Mouse (Mus musculus): ENCODE results near the gene Pced1b.

Gene Pced1b

DNA sequence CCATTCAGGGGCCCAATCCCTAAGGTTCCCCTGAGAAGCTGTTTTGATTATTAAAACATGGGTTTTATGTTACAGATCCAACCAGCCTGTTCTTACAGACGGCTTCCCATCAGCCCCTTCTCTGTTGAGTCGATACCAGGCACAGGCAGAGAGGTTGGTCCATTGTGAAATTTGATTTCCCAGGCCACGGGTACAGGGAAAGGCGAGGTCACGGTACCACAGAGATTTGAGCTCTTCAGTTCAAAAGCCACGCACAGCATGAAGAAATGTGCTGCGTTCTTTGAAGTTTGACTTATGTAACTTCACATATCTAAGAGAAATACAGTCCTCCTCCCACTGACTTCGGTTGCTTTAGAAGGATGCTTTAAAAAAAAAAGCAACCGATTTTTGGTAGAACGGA, 39.8 kb downstream of the Pced1b start:
- in situ Hi-C loops (cut with MboI, MseI), result no loop called here

DNA sequence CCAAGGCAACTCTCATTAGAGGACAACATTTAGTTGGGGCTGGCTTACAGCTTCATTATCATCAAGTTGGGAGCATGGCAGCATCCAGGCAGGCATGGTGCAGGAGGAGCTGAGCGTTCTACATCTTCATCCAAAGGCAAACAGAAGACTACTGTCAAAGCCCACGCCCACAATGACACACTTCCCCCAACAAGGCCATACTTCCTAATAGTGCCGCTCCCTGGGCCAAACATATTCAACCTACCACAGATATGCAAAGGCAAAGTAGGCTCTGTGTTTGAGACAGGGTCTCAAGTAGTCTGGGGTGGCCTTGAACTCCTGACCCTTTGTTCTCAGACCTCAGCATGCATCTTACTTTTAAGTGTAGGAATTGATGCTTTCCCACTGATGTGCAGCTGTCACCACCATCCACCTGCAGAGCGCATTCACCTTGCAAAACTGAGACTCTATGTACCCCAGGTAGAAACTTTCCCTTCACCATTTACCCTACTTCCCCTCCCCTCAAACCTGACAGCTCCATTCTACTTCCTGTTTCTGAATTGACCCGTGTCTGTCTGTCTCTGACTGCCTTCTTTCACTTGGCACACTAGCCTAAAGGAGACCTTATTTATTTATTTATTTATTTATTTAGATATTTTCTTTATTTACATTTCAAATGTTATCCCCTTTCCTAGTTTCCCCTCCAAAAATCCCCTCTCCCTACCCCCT, 40.7 kb downstream of the Pced1b start:
- in situ Hi-C loops (cut with MboI, MseI), result no loop called here

DNA sequence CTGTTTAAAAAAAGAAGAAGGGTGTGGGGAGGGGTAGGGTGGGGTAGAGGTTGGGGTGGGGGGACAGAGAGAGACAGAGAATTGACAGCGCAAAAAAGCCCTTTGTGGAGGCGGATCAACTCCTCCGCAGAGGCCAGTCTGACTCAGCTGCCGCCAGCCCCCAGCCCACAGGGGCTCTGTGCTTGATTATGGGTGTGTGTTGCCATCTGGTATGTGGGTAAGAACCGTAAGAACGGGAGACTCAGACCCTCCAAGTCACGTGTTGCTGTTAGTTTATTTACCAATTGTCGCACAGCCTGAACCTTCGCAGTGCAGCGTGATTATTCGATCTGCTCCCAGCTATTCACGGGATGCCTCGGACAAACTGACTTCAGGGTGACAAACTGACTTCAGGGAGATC, 41.8 kb downstream of the Pced1b start:
- in situ Hi-C loops (cut with MboI, MseI), result no loop called here

DNA sequence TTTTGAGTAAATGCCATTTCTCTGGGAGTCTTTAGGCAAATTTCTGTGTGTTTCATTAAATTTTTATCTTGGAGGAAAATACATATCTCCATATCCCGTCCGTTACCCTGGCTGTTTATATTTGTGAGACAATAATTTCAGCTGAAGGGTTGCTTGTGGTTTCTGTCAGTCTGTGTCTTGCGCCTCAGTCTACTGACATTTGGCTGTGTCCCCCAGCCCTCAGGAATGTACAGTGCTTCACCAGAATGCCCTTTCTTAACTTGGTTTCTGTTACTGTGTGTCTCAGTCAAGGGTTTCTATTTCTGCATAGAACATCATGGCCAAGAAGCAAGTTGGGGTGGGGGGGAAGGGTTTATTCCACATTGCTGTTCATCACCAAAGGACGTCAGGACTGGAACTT, 42.3 kb downstream of the Pced1b start:
- in situ Hi-C loops (cut with MboI, MseI), result no loop called here

DNA sequence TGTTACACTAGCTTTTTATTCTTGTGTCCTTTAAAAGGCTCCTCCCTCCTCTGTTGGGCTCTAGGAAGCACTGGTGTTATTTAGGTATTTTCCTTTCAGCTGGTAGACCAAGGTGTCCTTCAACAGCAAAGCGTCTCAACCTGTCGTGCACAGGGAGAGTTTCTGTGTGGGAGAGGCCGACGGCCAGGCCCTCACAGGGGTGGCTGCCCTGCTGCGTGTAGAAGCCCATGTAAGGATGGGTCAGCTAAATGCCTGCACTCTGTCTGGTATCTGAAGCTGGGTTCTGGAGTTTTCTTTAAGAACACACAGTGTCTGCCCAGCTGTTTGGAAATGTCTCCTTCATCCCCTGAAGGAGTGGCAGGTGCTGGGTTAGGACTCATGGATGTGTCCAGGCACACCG, 43.4 kb downstream of the Pced1b start:
- in situ Hi-C loops (cut with MboI, MseI), result no loop called here

DNA sequence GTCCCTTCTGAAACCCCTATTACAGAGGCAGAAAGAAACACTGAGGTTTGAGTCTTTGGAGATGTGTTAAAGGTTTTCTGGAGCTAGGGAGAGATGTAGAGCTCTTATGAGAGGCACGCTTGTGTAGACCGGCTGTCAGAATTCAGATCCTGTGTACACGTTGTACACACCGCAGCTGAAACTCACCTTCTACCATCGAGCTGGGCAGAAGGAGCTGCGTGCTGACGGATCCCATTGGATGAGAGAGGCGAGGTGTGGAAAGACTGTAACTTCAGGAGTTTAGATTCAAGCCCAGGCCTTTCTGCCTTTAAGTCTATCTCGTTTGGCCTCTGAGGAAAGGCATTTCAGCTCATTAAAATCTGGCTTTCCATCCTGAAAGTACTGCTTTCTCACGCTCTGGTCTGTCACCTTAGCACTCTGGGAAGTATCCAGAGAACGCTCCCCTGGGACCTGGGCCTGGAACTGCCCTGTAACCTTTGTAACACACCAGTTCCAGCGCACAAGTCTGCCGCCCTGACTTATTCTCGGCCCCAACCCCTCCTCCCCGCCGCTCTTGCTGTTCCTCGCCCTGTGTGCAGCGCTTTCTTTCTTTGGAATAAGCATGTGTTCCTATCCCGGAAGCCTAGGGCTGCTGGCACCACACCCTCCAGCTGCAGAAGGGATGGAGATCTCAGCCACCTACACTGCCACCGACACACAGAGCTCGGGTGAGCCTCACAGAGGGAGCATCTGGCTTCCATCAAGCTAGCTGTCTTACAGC, 44.6 kb downstream of the Pced1b start:
- in situ Hi-C loops (cut with MboI, MseI), result no loop called here

DNA sequence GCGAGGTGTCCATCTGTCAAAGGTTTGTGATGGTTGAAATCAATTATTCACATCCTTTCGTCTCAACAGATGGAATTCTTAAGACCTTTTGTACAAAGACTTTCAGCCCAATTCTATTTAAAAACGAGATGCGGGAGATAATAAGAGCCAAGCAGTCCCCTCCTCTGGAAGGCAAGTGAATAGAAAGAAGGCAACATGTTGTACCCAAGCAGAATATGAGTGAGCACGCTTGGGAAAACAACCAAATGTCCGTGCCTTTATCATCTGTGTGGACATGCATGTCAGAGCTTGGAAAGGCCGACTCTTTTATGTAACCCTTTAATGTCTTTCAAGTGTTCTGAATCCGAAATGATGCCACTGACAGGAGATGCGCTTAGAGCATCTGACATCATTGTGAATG, 61.0 kb downstream of the Pced1b start:
- in situ Hi-C loops (cut with MboI, MseI), result no loop called here

DNA sequence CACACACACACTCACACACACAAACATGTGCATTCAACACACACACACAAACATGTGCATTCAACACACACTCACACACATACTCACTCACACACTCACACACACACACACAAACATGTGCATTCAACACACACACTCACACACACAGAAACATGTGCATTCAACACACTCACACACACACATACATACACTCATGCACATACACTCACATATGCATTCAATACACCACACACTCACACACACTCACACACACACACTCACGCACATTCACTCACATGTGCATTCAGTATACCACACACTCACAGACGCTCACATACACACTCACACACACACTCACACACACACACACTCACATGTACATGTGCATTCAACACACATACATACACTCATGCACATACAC, 62.6 kb downstream of the Pced1b start:
- in situ Hi-C loops (cut with MboI, MseI), result no loop called here

DNA sequence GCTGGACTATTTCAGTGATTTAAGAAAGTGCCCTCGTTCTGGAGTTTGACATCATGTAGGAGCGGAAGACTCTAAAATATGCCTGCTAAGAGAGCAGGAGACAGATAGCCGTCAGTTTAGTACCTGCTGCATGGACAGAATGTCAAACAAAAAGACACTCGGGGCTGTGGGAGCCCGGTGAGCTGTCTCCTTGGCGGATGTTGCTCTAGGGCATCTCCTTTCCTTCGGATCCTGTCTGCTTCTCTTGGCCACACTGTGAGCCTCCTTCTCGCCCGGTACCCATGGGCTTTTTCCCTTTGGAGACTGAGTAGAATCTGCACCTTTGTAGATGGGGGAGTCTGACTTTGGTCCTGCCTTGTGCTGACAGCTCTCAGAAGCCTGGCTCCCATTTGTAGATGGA, 63.3 kb downstream of the Pced1b start:
- in situ Hi-C loops (cut with MboI, MseI), result no loop called here

DNA sequence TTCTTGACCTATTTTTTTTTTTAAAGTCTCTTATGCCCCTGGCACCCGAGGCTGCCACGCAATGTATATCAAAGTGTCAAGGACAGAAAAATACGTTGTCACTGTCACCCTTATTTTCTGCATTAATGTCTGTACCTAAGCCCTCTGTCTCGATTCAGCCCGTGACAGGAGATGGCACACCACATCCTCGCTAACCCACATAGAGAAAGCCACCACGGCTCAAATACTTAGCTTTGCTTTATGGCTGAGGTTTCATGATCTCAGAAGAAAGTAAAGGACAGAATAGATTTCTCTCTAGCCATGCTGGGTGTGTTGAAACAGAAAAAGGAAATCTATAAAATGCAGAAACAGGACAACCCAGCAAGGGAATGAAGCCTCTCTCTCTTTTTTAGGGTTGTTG, 64.3 kb downstream of the Pced1b start:
- in situ Hi-C loops (cut with MboI, MseI), result no loop called here

DNA sequence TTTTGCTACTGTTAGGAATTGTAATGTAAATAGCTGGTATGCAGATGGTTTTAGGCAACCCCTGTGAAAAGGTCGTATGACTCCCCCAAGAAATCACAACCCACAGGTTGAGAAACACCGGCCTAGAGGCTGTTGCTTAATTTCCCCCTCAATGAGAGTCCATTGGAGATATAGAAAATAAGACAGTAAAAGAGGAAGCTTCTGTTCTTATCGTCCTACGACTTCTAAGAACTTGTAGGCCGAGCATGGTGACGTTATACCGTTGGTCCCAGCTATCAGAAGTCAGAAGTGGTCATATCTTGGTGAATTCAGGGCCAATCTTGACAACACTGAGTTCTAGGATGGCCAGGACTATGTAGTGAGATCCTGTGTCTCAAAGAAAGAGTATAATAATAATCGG, 65.0 kb downstream of the Pced1b start:
- in situ Hi-C loops (cut with MboI, MseI), result no loop called here

DNA sequence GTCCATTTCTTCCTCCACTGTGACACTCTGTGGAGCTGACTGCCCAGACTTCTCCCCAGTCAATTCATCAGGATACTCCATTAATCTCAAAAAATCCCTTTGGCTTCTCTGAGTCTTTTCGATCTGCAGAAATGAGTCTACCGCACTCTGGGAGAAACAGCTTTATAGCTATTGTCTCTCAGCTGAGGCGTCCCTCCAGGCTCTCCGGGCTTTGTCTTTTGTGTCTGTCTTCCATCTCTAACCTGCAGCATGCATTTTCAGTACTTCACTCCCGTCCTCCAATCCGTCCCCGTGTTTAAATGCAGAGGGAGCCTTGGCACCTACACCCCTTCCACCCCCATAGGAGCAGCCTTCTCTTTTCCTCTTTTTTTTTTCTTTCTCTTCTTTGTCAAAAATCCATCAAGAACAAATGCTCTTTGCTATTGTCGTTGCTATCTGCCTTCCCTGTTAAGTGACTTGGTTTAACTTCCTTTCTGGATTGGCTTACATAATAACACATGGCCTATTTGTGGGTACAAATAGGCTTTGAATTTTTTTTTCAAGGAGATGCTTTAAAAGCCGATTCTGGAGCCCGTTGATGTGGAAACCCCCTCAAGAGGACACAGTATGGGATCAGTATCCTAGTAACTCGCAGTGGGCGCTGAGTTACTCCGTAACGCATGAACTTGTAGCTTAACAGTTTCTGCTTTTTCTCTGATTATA, 68.0 kb downstream of the Pced1b start:
- in situ Hi-C loops (cut with MboI, MseI), result no loop called here

DNA sequence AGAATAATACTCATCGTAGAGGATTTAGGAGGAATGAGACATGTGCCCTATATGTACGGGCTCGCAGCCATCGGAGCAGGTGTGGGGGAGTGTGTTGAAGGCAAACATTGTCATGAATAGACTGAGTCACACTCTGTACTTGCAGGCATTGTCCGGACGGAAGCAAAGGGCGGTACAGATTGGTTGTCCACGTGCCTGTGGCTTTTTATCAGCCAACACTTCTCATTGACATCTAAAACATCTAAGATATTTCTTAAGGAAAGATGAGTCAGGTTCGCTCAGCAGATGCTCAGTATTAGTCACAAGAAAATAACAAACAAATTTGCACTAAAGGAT, 68.5 kb downstream of the Pced1b start:
- in situ Hi-C loops (cut with MboI, MseI), result no loop called here

DNA sequence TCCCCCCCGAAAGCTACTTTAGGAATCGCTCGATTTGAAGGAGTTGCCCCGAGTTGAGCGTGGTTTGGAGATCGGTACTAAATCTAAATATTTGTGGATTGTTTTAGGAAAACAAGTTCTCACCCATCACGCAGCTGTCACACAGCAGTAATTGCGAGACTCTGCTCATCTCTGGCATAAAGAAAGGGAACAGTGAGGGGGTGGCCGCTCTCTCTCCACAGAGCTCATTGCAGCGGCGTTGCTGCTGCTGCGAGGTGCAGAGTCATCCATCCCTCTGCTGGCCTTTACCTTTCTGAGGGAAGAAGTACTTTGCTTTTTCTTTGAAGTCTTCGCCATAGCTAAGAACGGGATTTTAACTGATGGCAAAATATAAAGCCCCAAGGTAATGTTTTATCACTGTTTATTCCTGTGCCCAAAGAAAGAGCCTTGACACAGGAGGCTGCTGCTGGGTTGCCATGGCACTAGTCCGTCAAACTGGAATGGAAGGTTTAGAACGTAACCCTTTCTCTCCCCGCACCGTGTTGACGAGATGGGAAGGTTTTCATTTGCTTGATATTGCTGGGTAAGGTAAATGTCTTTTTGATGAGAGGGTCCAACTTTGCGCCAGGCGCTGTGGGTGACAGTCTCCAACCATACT, 71.6 kb downstream of the Pced1b start:
- in situ Hi-C loops (cut with MboI, MseI), result no loop called here

DNA sequence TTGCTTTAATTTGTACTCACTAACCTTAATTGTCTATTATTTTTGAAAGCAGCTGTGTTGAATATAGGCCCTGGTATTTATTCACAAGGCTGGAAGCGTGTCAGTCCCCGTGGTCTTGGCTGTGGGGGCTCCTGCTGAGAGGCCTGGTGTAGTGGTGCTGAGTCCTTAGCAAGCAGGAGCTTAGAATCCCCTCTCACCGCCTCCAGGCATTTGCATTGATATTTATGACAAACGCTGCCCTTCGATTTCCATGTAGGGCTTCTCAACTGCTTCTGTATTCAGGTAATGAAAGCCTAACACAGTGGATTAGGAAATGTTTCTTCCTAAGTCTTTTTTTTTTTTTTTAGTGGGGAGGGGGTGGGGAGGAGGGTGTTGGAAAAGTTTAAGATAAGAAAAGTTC, 75.9 kb downstream of the Pced1b start:
- in situ Hi-C loops (cut with MboI, MseI), result no loop called here

DNA sequence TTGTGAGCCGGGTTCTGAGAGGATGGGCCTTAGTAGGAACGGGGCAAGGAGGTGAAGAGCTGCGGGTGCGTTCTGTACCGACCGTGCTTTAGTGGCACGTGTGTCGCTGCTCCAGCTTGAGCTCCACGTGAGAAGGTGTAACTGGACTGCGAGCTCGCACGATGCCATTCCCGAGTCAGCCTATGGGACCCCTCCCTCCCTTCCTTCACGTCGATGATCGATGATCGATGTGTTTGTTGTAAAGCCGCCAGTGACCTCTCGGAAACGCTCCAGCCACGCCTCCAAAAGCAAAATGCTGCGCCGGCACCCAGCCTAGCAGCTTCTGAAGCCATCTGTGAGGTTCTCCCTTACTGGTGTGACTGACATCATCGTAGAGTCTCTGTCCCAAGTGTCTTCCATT, 76.6 kb downstream of the Pced1b start:
- in situ Hi-C loops (cut with MboI, MseI), result no loop called here

DNA sequence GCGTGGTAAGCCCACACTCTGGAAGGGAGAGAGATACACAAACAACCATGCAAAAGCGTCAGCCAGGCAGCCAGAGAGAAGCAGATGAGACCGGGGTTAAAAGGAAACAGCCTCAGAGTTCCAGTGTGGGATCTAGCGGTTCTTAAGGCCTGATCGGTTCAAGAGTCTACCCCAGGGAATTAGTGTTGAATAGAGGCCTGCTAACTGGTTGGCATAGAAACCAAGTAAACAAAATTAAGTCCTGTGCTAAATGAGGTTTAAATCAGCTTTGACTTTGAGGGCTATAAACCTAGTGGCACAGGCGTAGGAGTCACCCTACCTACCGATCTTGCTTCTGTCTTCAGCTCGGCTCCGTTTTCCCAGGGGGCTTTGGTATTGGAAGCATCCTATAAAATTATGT, 77.4 kb downstream of the Pced1b start:
- in situ Hi-C loops (cut with MboI, MseI), result no loop called here

DNA sequence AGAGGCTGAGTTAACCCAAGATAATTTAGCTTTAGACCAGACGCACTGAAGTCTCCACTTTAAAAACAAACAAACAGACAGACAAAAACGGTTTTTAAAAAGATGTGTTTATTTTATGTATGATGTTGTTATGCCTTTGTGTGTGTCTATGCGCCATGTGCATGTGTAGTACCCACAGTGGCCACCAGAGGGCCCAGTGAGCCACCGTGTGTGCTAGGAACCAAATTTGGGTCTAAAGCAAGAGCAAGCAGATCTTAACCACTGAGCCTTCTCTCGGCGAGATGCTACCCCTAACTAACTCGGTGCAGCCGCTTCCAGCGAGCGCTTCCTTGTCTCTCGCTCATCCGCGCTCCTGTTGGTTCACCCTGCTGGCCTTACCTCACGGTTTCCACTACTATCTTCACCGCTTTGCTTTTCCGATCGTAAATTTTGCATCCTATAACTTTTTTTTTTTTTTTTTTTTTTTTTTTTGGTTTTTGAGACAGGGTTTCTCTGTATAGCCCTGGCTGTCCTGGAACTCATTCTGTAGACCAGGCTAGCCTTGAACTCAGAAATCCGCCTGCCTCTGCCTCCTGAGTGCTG, 80.7 kb downstream of the Pced1b start:
- in situ Hi-C loops (cut with MboI, MseI), result no loop called here

DNA sequence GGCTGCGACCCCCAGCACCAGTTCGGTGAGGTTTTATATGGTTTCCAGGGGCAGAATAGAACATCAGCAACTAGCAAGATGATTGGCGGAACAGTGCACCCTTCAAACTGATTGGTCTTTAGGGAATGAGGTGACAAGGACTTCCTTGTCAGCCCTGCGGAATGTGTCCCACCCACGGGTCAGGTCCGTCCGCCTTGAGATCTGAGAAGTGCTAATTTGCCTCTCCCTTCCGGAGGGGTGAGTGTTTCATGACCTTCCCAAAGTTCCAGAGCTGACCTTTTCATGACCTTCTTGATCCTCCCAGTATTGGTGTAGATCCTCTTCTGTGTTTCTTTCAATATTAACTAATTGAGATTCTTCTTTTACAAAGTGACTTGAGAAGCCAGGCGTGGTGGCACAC, 85.7 kb downstream of the Pced1b start:
- in situ Hi-C loops (cut with MboI, MseI), result no loop called here

DNA sequence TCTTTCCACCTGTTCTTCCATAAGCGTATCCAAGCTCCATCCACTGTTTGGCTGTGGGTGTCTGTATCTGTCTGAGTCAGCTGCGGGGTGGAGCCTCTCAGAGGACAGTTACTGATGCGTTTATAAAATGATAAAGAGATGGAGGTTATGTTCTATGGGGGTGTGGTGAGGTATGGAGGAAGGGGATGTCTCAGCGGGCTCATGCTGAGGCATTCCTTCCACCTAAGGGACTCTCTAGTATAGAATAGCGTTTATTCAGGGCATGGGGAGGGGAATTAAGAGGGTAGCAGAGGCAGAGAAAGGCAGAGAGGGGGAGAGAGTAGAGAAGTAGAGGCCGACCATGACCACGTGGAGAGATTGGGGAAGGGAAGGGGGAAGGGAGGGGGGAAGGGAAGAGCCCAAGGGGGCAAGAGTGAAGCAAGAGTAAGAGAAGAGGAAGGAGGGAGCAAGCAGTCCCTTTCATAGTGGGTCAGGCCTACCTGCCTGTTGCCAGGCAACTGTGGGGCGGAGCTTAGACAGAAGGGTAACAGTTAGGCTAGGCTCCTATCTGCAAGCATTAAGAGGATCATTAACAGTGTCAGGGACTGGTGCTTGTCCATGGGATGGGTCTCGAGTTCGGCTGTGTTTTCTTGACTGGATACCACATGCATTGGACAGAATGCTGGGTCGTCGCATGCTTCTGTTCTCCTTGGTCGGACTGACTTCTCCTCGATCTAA, 90.9 kb downstream of the Pced1b start:
- in situ Hi-C loops (cut with MboI, MseI), result no loop called here

DNA sequence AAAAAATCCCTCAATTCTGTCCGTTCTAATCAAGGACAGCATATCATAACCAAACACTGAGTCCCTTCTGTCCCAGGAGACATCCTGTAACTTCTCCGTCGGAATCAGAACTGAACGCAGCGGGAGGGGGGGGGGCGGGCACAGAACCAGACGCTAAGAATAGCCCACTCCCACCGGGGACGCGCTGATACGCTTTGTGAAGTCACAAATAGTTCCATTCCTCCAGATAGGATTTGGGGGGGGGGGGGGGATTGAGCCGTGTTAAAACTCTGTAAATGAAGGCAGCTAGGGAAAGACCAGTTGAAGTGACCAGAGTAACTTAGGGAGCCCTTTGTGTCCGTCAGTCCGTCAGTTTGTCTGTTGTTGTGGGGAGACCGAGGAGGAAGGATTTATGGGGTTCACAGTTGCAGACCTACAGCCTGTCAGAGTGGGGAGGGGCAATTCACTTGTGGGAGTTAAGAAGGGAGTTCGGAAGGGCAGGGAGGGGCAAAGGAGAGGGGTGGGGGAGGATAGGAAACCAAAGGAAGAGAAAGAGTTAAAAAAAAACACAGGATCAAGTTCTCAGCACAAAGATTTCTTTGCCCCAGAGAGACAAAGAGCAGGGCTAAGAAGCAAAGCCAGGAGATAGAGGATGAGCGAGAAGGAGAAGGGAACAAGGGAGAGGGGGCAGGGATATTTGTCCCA, 91.6 kb downstream of the Pced1b start:
- in situ Hi-C loops (cut with MboI, MseI), result no loop called here
